Mouse (Mus musculus): Measurements from ENCODE around the gene Rpl36-ps4.
"Not testable (repeated sequence)": the region's sequence is repeated elsewhere in the genome, so short reads cannot be mapped to it uniquely, and the experiment has no call there.

Rpl36-ps4 gene

GRCm38 (mm10) chr17:87948965-87949584 is 28.3 kb downstream of the Rpl36-ps4 start:
- DNase-seq, result peak; percentile 82 to 91

- not testable (repeated sequence) for DNase-seq
Observed at GRCm38 (mm10) chr17:87954618-87955124, 33.9 kb downstream of the Rpl36-ps4 start.

- DNase-seq, result no peak
Observed at GRCm38 (mm10) chr17:87957096-87957840, 36.5 kb downstream of the Rpl36-ps4 start.

- DNase-seq, result no peak
Observed at GRCm38 (mm10) chr17:87958283-87958682, 37.5 kb downstream of the Rpl36-ps4 start.

GRCm38 (mm10) chr17:87959406-87959805 is 38.6 kb downstream of the Rpl36-ps4 start:
- DNase-seq, result not testable (repeated sequence)

GRCm38 (mm10) chr17:87959931-87960330 is 39.2 kb downstream of the Rpl36-ps4 start:
- not testable (repeated sequence) for DNase-seq

GRCm38 (mm10) chr17:87963081-87964075 is 42.6 kb downstream of the Rpl36-ps4 start:
- DNase-seq, result no peak

GRCm38 (mm10) chr17:87968483-87968926 is 47.7 kb downstream of the Rpl36-ps4 start:
- DNase-seq, result not testable (repeated sequence)

Data from cerebellum, adult 18-20 months (tissue).